Mouse (Mus musculus): Measurements from ENCODE around the gene Tesc.

The Tesc gene

DNA sequence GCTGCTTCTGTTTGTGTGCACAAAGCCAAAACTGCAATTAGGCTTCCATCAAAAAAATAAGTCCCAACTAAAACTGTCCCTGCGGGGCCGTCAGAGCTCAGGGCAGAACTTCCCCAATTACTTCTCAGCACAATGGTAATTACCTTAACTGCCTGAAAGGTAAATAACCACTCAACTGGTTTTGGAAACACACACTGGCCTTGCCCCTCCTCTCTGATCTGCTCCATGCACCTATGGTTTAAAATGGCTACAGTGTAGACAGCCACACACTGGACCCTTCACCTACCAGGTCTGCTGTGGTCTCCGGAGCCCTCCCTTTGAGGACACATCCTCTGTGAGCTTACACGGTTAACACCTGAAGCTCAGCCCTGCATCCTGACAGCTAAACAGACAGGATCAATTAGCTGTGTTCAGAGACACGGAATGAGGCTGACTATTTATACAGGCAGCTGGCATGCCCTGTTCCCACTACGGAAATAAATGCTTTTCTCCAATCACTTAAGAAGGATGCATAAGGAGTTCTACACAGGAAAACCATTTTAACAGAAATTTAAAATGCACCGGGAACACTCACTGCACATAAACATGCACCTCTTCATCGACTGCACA lies 72.4 kb downstream of the Tesc start:
- no peak for DNase-seq (ENCODE audit: low read depth in 1 of 2, low spot score in 2 of 2)

DNA sequence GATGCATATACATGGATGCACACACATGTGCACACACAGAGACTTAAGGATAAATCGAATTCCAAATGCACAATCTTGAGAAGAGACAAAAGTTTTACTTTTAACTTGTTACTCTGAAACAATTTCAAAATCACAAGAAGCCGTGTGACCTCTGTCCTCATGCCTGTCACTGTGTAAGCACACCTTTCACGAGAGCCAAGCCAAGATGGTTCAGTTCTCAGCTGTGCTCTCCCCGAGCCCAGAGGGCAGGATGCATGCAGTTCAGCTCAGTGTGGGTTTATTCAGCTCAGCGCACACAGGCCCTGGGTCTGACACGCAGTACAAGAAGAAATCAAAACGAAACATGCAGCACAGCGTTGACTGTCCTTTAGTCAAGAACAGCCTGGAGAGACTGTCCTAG lies 78.0 kb downstream of the Tesc start:
- DNase-seq (ENCODE audit: low read depth in 1 of 2, low spot score in 2 of 2): no peak

DNA sequence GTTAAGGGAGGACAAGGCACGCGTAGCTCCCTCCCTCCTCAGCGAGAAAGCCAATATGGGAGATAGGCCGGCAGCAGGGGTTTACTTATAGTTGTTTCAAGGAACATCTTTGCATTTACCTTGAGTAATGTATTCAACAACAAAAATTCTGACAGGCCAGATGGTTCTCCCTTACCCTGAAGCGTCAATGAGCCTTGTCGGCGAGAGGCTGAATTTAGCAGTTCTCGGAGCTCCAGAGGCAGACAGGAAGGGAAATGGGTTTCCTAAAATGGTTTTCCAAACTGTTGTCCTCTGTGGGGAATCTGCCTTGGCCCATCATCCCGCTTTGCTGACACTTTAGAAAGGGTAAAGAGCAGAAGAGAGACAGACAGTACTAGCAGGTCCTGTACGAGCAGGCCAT lies 79.1 kb downstream of the Tesc start:
- no peak for DNase-seq (ENCODE audit: low read depth in 1 of 2, low spot score in 2 of 2)

DNA sequence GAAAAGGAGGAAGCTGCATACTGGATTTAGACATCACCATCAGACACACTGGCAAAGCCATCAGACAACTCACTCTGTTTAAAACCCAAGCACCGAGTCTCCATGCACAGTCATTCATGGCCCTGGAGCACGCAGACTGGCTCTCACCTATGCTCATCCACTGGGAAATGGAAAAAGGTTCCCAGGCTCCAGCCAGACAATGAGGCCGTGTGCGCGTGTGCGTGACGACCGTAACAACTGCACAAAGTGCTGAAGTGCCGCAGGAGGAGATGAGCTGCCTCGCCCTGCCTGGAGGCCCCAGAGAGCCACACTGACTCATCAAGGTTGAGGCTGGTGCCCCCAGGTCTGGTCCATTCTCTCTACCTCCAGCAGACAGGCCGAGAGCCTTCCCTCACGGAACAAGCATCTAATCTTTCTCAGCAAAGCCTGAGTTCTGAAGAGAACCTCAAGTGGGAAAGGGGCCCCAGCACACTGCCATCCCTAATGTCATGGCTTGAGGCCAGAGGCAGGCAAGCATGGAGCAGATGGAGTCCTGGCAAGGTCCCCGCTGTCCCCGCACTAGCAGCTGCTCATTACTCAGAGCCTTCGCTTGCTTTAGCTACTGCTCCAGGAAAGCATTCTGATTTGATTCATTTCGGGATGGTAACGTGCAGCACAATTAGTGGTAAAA lies 80.7 kb downstream of the Tesc start:
- no peak for DNase-seq (ENCODE audit: low read depth in 1 of 2, low spot score in 2 of 2)

DNA sequence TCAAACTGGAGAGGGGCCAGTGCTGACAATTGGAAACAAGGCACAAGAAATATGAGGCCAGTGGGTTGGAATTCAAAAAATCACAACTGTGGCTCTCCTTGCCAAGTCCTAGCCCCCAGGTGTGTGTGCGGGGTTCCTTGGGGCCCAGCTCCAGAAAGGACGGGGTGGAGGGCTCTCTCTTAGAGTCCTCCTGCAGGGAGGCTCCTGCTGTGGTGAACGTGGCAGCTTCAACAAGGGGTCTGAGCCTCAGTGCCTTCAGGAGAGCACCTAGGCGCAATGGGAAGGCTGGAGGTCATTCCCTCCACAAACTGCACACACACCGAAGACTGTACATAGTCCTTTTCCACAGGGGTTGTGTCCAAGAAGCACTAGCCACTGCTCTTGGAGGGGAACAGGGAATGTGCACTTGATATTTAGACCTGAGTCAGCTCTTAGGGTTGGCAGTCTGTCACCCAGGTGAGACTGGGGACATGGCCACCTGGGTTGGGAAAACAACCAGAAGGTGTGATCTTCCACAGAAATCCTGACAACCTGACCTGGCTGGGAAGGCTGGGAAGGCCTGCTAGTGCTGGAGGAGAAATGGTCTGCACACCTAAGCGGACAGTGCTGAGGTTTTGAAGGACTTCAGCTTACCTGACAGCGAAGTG lies 81.4 kb downstream of the Tesc start:
- no peak for DNase-seq (ENCODE audit: low read depth in 1 of 2, low spot score in 2 of 2)
